Mouse (Mus musculus) CH12.LX (cell line): ENCODE results near the gene Slpi. TPM values are rescaled to one million over a fixed set of nuclear protein-coding genes. Genes with fewer than 3 reads are reported as not detected.

Experiments used
- DNase-seq: peaks from one replicate; pipeline ENCODE4 v3.0.0-alpha.2; 2013; ENCODE audit errors: extremely low read depth
- H3K27ac ChIP-seq: 2 replicates; pipeline ENCODE4 v1.5.1; 2012; ENCODE audit warnings: low read depth, mild to moderate bottlenecking, control low read depth, moderate library complexity; ENCODE audit not compliant: insufficient read depth
- H3K27me3 ChIP-seq: replicated peaks from 2 replicates; pipeline ENCODE3; 2012; ENCODE audit warnings: inconsistent platforms
- H3K36me3 ChIP-seq, 2 experiments: replicated peaks in 1 of 2; 2 replicates each; pipeline versions ENCODE3 to v1.6.1; 2012; ENCODE audit warnings: inconsistent platforms in 1 of 2, low read length in 1 of 2, mild to moderate bottlenecking in 1 of 2, mixed read lengths in 1 of 2, moderate library complexity in 1 of 2; ENCODE audit not compliant: control insufficient read depth in 1 of 2, insufficient read depth in 1 of 2
- H3K4me1 ChIP-seq, 2 experiments: 2 replicates each; pipeline ENCODE4 v1.6.1; 2012; ENCODE audit warnings: inconsistent platforms in 1 of 2, moderate library complexity in 1 of 2; ENCODE audit not compliant: insufficient read depth in 2 of 2, control insufficient read depth in 1 of 2
- H3K4me2 ChIP-seq: 2 replicates; pipeline ENCODE4 v1.6.1; 2012; ENCODE audit warnings: low read depth, mild to moderate bottlenecking, control low read depth; ENCODE audit not compliant: poor library complexity, insufficient read depth, severe bottlenecking
- H3K4me3 ChIP-seq, 3 experiments: fragments of 150-350 bp in 1 of 3; sonication (generic) in 1 of 3; replicated peaks in 1 of 3; 2 replicates each; pipeline versions ENCODE3 to v1.5.1; 2011 to 2012; ENCODE audit warnings: low read depth in 2 of 3, low read length in 2 of 3, mild to moderate bottlenecking in 2 of 3, moderate library complexity in 2 of 3, control low read depth in 1 of 3, improper control_type of control experiment in 1 of 3, inconsistent platforms in 1 of 3, mixed read lengths in 1 of 3; ENCODE audit not compliant: poor library complexity in 1 of 3
- H3K79me2 ChIP-seq: replicated peaks from 2 replicates; pipeline ENCODE4 v1.6.1; 2012; ENCODE audit warnings: mild to moderate bottlenecking, moderate library complexity; ENCODE audit not compliant: control insufficient read depth, poor library complexity, insufficient read depth, severe bottlenecking; ENCODE audit errors: extremely low read depth
- H3K9ac ChIP-seq: 2 replicates; pipeline ENCODE4 v1.6.1; 2012; ENCODE audit warnings: low read depth, mild to moderate bottlenecking, control low read depth, moderate library complexity; ENCODE audit not compliant: insufficient read depth
- H3K9me3 ChIP-seq: replicated peaks from 2 replicates; pipeline ENCODE3; 2012; ENCODE audit warnings: low read length, inconsistent platforms, mixed read lengths
- BHLHE40 ChIP-seq: IDR thresholded peaks from 2 replicates; pipeline ENCODE4 v1.6.1; 2011; ENCODE audit warnings: mild to moderate bottlenecking, low read depth, low read length, improper control_type of control experiment
- CHD2 ChIP-seq: IDR thresholded peaks from 2 replicates; pipeline ENCODE4 v1.6.1; 2011; ENCODE audit warnings: low read length, improper control_type of control experiment
- CTCF ChIP-seq, 2 experiments: IDR thresholded peaks in 1 of 2; conservative IDR thresholded peaks in 1 of 2; 2 replicates each; pipeline ENCODE4 v1.5.1; 2011 to 2012; ENCODE audit warnings: low read depth in 2 of 2, low read length in 2 of 2, improper control_type of control experiment in 1 of 2, inconsistent platforms in 1 of 2, mild to moderate bottlenecking in 1 of 2, moderate library complexity in 1 of 2
- ELF1 ChIP-seq: IDR thresholded peaks from 2 replicates; pipeline ENCODE4 v1.6.1; 2014; ENCODE audit warnings: low read depth, mild to moderate bottlenecking, inconsistent platforms, low read length, improper control_type of control experiment
- EP300 ChIP-seq: IDR thresholded peaks from 2 replicates; pipeline ENCODE4 v1.6.1; 2011; ENCODE audit warnings: low read length, improper control_type of control experiment
- ETS1 ChIP-seq: conservative IDR thresholded peaks from 2 replicates; pipeline ENCODE4 v1.6.1; 2012; ENCODE audit warnings: low read depth, mild to moderate bottlenecking, inconsistent platforms, low read length, improper control_type of control experiment, moderate library complexity
- GABPA ChIP-seq: IDR thresholded peaks from 2 replicates; pipeline ENCODE4 v1.6.1; 2012; ENCODE audit warnings: low read depth, low read length, improper control_type of control experiment, inconsistent platforms; ENCODE audit not compliant: insufficient replicate concordance
- HCFC1 ChIP-seq: IDR thresholded peaks from 2 replicates; pipeline ENCODE4 v1.6.1; 2012; ENCODE audit warnings: low read depth, mild to moderate bottlenecking, inconsistent platforms, low read length, improper control_type of control experiment
- IRF4 ChIP-seq: IDR thresholded peaks from 2 replicates; pipeline ENCODE4 v1.6.1; 2014; ENCODE audit warnings: low read depth, mild to moderate bottlenecking, inconsistent platforms, low read length, improper control_type of control experiment
- KAT2A ChIP-seq: IDR thresholded peaks from 2 replicates; pipeline ENCODE4 v1.6.1; 2012; ENCODE audit warnings: low read length, improper control_type of control experiment, inconsistent platforms; ENCODE audit not compliant: insufficient replicate concordance
- MAFK ChIP-seq: IDR thresholded peaks from 2 replicates; pipeline ENCODE4 v1.6.1; 2011; ENCODE audit warnings: low read length, improper control_type of control experiment; ENCODE audit not compliant: insufficient replicate concordance
- MAZ ChIP-seq: IDR thresholded peaks from 2 replicates; pipeline ENCODE4 v1.6.1; 2012; ENCODE audit warnings: low read depth, mild to moderate bottlenecking, inconsistent platforms, low read length, improper control_type of control experiment, moderate library complexity
- MEF2A ChIP-seq: IDR thresholded peaks from 2 replicates; pipeline ENCODE4 v1.6.1; 2014; ENCODE audit warnings: low read depth, mild to moderate bottlenecking, inconsistent platforms, low read length, improper control_type of control experiment, borderline replicate concordance
- MXI1 ChIP-seq: IDR thresholded peaks from 2 replicates; pipeline ENCODE4 v1.6.1; 2011; ENCODE audit warnings: mild to moderate bottlenecking, low read depth, low read length, improper control_type of control experiment
- MYC ChIP-seq: IDR thresholded peaks from 2 replicates; pipeline ENCODE4 v1.6.1; 2011; ENCODE audit warnings: low read depth, mild to moderate bottlenecking, improper control_type of control experiment, low read length
- POLR2A ChIP-seq: IDR thresholded peaks from 2 replicates; pipeline ENCODE4 v1.6.1; 2011; ENCODE audit warnings: low read depth, mild to moderate bottlenecking, improper control_type of control experiment, low read length
- SMC3 ChIP-seq: IDR thresholded peaks from 2 replicates; pipeline ENCODE4 v1.6.1; 2011; ENCODE audit warnings: low read depth, low read length, improper control_type of control experiment
- TBP ChIP-seq: conservative IDR thresholded peaks from 2 replicates; pipeline ENCODE4 v1.6.1; 2011; ENCODE audit warnings: low read depth, low read length, improper control_type of control experiment
- TCF12 ChIP-seq: IDR thresholded peaks from 2 replicates; pipeline ENCODE4 v1.6.1; 2014; ENCODE audit warnings: low read depth, mild to moderate bottlenecking, inconsistent platforms, low read length, improper control_type of control experiment
- UBTF ChIP-seq: IDR thresholded peaks from 2 replicates; pipeline ENCODE4 v1.6.1; 2012; ENCODE audit warnings: low read depth, mild to moderate bottlenecking, inconsistent platforms, low read length, improper control_type of control experiment, moderate library complexity
- USF2 ChIP-seq: conservative IDR thresholded peaks from 2 replicates; pipeline ENCODE4 v1.6.1; 2011; ENCODE audit warnings: low read depth, low read length, improper control_type of control experiment
- ZMIZ1 ChIP-seq: IDR thresholded peaks from 2 replicates; pipeline ENCODE4 v1.6.1; 2012; ENCODE audit warnings: low read depth, mild to moderate bottlenecking, inconsistent platforms, low read length, improper control_type of control experiment
- dilution Hi-C: fragments of 300-500 bp; cut with MboI; formaldehyde crosslinking; loops from 2 replicates; pipeline ENCODE4 v1.14.3; 2020; ENCODE audit warnings: low sequenced_read_pairs; ENCODE audit not compliant: extremely low pct_unique_long_range_greater_than_20kb, extremely low pct_ligation_motif_present
- in situ Hi-C: fragments of 300-500 bp; cut with MboI; formaldehyde crosslinking; loops from 3 replicates; pipeline ENCODE4 v1.14.3; 2019; ENCODE audit warnings: low sequenced_read_pairs, low pct_ligation_motif_present, low pct_unique_long_range_greater_than_20kb, mixed read lengths
- polyA plus RNA-seq: library from polyadenylated mRNA; unstranded; fragments of >175 nt; gene quantifications from 2 replicates; pipeline ENCODE4 v1.2.1, GENCODE M21; 2012; ENCODE audit warnings: low read depth; ENCODE audit not compliant: insufficient read length
- total RNA-seq, 2 experiments: library from RNA; depleted of rRNA; stranded (reverse); fragments of 300-350 nt in 1 of 2; fragments of >200 nt in 1 of 2; gene quantifications; 2 replicates each; pipeline ENCODE4 v1.2.3; 2012 to 2014

The Slpi gene
- total and polyA plus RNA-seq, 3 experiments = 0.38 to 2.7 (median 1.0) TPM

GRCm38 (mm10) chr2:164423464-164423863, 34.6 kb upstream of the Slpi start:
- Histone ChIP-seq H3K36me3 (peaks cover 35 to 47% of the 10 kb centered on the region in 2 experiments), H3K4me2 (0 out of 2 replicates have a peak overlapping the region, but pooled peaks have one; percentile 33), H3K9me3 (peaks cover 5% of the 10 kb centered on the region), H3K27ac (peak overlapping the region; percentile 89), H3K4me3 (no peak overlapping the region), H3K9ac (no peak overlapping the region), H3K79me2 (no peaks in the 10 kb centered on the region), H3K4me1 (peaks cover 16 to 43% of the 10 kb centered on the region in 2 experiments), H3K27me3 (no peaks in the 10 kb centered on the region)
- dilution Hi-C loops (no loop called here), in situ Hi-C loops (loop anchor here (5.0 to 25.0 kb wide), 2 partner anchors 34 to 314 kb away; partner anchors contain the start of genes Dnttip1, Sys1 and Wfdc3)
- TF ChIP-seq BHLHE40 = peak; percentile 2; the same call in 1 of the 2 replicates
- TF ChIP-seq HCFC1 = no peak
- no peak for DNase-seq

GRCm38 (mm10) chr2:164422675-164423393, 33.9 kb upstream of the Slpi start:
- H3K9ac ChIP-seq = no peak overlapping the region
- peak overlapping the region; percentile 34; the same call in 1 of the 2 replicates for H3K4me2 ChIP-seq
- DNase-seq = peak; percentile 91
- peaks cover 29 to 41% of the 10 kb centered on the region in 2 experiments for H3K36me3 ChIP-seq
- no peak overlapping the region for H3K4me3 ChIP-seq
- dilution Hi-C loops = no loop called here
- peaks cover 5% of the 10 kb centered on the region for H3K9me3 ChIP-seq
- no peaks in the 10 kb centered on the region for H3K27me3 ChIP-seq
- in situ Hi-C loops = loop anchor here (5.0 to 25.0 kb wide), 2 partner anchors 34 to 314 kb away; partner anchors contain the start of genes Dnttip1, Sys1 and Wfdc3
- no peaks in the 10 kb centered on the region for H3K79me2 ChIP-seq
- TF ChIP-seq SMC3 (peak; percentile 4; the same call in 1 of the 2 replicates), KAT2A (0 out of 2 replicates have a peak, but pooled peaks have one; percentile 70), BHLHE40 (peak; percentile 86), TCF12 (peak; percentile 86), CHD2 (peak; percentile 66), MXI1 (peak; percentile 41; the same call in 1 of the 2 replicates), HCFC1 (0 out of 2 replicates have a peak, but pooled peaks have one; percentile 16), MEF2A (peak; percentile 36; the same call in 1 of the 2 replicates), MAFK (0 out of 2 replicates have a peak, but pooled peaks have one; percentile 26), MYC (peak; percentile 60; the same call in 1 of the 2 replicates), CTCF (conservative IDR thresholded peaks at IDR 0.05 in 1 of 2, IDR thresholded peaks at IDR 0.05 in 1 of 2; ENCODE audit: low read depth in 2 of 2, low read length in 2 of 2) (no peak), TBP (0 out of 2 replicates have a peak, but pooled peaks have one; percentile 34), GABPA (no peak), MAZ (peak; percentile 73; the same call in 1 of the 2 replicates), EP300 (peak; percentile 82), ETS1 (peak; percentile 80), UBTF (no peak), USF2 (no peak; the same call in 1 of the 2 replicates), ZMIZ1 (no peak), IRF4 (peak; percentile 71), POLR2A (0 out of 2 replicates have a peak, but pooled peaks have one; percentile 24), ELF1 (peak; percentile 61; the same call in 1 of the 2 replicates)
- peaks cover 19 to 49% of the 10 kb centered on the region in 2 experiments for H3K4me1 ChIP-seq
- H3K27ac ChIP-seq = peak overlapping the region; percentile 89
